Mouse (Mus musculus) B cell, adult 2 months (primary cell): ENCODE data around the gene Hoxb6.

Source experiments
- DNase-seq, 2 experiments: peaks; one replicate each; pipeline ENCODE4 v3.0.0; 2022

Gene Hoxb6

GRCm38 (mm10) chr11:96302381-96303150 lies 10.3 kb downstream of the Hoxb6 start:
- no peak for DNase-seq

GRCm38 (mm10) chr11:96303151-96304099 lies 11.1 kb downstream of the Hoxb6 start, which contains the start of gene Hoxb5:
TSS of gene Hoxb5 (plus strand) at chr11:96303336.
- DNase-seq = peak; percentile 77 to 78

DNA sequence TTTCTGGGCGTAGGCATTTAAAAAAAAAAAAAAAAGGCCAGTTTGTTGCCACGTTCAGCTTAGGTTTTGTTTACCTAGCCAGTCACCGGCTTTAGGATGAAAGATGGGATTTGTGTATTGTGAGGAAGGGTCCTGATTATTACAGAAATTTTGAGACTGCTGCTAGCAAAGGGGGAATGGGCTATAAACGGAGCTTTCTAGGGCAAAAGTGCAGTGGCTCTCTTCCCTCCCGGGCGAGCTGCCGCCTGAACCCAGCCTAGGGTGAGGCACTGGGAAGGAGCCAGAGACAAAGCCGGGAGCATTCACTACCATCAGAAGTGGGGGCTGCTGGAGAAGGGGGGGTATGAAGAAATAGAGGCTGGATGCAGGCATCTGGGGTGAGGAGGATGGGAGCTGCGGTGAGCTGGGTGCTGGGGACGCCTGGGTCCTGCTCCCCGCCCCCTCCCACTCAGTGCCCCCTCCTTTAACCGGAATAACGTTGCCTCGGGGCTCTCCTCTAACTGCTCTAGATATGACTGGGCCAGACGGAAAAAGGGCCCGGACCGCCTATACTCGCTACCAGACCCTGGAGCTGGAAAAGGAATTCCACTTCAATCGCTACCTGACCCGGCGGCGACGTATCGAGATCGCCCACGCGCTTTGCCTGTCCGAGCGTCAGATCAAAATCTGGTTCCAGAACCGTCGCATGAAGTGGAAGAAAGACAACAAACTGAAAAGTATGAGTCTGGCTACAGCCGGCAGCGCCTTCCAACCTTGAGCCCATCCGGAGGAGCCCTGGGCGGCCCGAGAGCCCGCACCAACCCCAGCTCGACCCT lies 12.3 kb downstream of the Hoxb6 start:
- no peak for DNase-seq

GRCm38 (mm10) chr11:96305505-96306182 lies 13.4 kb downstream of the Hoxb6 start:
- no peak for DNase-seq

GRCm38 (mm10) chr11:96306183-96306907 lies 14.1 kb downstream of the Hoxb6 start:
- no peak for DNase-seq

GRCm38 (mm10) chr11:96306908-96307269 lies 14.6 kb downstream of the Hoxb6 start:
- no peak for DNase-seq

DNA sequence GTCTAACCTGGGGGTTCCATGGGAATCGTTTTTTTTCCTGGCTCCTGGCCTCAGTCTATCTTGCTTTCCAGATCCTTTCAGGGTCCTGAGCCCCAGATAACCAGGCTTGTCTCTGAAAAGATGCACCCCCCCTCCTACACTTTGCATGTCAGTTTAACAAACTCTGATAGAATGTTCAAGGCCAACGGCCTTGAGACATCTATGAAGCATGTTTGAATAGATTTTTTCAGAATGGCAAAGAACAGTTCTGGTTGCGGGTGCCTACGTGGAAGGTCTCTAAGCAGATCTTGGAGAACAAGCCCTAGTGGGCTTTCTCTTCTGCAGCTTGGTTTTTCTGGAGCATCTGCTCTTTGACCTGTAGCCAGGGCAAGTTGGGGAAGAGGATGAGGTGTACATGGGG lies 16.5 kb downstream of the Hoxb6 start:
- no peak for DNase-seq

- DNase-seq = no peak
Measured at GRCm38 (mm10) chr11:96309288-96309687, 17.0 kb downstream of the Hoxb6 start.

- no peak for DNase-seq
Measured at GRCm38 (mm10) chr11:96310183-96310938, 18.1 kb downstream of the Hoxb6 start.

DNA sequence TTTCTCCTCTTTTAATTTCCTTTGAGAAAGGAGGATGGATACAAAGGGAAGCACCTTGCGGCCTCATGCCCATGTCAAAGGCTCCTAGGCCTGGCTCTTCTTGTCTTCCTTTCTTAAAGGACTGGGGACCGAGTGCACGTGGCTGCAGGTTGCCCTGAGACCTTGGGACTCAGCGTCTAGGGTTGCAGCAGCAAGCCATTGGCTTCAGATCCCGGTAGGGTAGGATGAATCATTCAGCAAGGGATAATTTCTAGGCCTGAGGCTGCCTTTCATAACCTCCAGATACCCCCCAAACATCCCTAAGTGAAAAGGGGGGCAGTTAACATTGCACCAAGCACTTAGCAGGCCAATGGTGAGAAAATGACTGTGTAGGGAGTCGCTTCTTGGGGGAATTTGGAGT lies 18.8 kb downstream of the Hoxb6 start:
- no peak for DNase-seq

GRCm38 (mm10) chr11:96311520-96312417 lies 19.5 kb downstream of the Hoxb6 start:
- DNase-seq = peak; percentile 60 to 63

GRCm38 (mm10) chr11:96313134-96313533 lies 20.9 kb downstream of the Hoxb6 start:
- no peak for DNase-seq

- DNase-seq = no peak
Measured at GRCm38 (mm10) chr11:96313806-96314428, 21.6 kb downstream of the Hoxb6 start.

DNA sequence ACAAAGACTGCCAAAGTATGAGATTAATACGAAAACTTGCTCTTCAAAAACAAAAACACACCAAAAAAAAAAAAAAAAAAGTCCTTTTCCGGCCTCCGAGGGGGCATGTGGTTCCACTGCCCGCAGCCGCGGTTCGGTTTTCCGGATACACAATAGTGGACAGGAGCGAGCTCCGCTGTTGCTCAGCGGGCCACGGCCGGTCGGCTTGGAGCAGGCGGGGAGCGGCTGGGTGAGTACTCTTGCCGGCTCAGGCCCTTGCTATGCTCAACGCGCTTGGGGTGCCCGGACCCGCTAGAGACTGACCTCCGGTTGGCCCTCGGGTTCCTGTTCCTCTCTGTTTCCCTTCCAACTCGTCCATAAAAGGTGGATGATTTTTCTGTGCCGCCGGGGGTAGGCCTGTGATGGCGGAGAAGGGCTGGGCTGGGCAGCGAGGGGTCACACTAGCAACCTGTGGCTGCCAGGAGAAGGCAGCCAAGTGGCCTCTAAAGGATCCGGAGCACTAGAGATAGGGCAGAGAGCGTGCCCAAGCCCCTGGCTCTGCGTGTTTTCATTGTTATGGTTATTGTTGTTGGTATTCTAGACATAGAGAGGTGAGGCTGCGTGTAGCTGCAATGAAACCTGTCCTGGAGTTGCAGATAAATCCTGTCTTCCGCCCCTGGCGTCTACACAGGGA lies 22.5 kb downstream of the Hoxb6 start:
- DNase-seq = peak; percentile 27 to 30

DNA sequence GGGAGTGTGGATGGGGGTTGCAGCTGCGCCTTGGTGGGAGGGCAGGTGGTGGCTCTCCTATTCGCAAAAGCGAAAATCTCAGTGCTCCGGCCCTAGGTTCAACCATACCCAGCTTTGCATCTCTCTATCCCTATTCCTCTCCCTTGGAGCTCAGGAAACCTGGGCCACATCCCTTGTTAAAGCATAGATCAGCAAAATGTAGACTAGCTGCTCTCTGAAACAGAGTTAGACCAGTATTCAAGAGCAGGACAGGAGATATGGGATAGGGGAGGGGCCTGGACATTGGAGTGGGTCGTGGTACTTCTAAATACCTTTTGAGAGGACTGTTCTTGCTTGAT lies 23.0 kb downstream of the Hoxb6 start:
- DNase-seq = no peak

DNA sequence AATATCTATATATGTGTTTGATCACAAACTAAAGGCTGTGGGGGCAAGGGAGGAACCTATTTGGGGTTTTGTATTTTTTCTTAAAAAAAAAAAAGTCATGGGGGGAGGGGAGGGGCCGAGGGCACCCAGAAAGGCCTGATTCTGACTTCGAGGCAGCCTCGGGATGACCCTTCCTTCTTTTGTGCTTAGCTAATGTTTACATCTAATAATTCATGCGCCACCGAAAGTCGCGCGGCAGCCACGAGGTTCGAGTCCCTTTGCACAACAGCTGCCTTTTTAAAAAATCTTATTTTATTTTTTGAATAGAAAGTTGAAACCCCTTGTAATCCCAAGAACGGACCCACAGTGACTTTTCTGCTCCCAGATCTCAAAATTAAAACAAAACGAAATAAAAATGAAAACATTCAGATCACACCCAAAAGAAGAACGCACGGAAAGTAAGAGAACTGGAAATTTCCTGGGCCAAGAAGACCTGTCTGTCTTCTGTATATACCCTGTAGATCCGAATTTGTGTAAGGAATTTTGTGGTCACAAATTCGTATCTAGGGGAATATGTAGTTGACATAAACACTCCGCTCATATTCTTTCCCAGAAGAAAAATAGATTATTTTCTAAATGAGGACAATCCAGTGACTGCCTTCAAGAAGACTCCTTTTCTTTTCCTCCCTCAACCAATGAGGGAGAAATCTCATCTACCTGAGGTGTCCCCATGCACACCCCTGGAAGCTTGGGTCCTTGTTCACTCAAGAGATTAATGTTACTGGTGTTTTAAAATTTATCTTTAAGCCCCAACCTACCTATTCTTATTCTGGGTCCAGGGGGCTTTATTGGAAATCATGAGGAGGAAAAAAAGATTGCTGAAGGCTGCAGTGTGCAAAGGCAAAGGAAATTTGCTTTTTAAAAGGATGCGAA lies 24.7 kb downstream of the Hoxb6 start:
- no peak for DNase-seq

DNA sequence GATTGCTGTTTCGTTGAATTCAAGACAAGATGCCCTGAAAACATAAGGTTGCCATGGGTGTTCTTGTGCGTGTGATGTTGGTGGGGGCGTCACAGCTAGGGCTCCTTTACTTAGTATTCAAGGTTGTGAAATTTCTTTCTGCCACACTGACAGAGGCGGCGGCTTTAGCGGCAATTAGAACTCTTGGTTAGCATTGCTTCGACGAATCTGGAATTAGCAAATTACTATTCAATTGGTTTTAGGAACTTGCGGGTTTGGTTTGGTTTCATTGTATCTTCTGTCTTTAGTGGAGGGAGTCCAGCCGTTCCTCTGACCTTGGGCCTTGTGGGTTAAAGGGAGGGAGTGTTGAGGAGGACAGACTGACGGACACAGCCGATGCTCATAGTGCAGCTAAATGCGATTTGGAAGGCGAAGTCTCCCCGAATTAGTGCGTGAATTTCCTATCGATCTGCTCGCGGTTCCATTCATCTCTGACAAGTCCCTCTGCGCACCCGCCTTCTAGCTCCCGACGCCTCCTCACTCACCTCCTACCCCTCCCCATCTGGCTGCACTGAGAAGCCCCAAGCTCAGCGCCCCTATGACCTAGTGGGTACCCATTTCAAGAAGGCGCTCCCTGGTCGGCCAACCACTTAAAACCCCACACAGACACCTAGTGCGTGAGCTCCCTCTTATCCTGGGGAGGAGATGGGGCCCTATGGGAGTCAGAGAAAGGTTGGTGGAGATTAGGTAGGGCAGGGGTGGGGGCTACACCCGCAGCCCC lies 25.5 kb downstream of the Hoxb6 start, which contains the start of gene Hoxb4:
Gene Hoxb4 (plus strand): TSS at position 660 of the 760 bp plus-strand sequence.
- no peak for DNase-seq
